Mouse (Mus musculus): Measurements from ENCODE around the gene Bank1. TPM values are rescaled to one million over a fixed set of nuclear protein-coding genes. Genes with fewer than 3 reads are reported as not detected.
A peak's percentile ranks its signal among the peaks of the same experiment; 100 is the strongest.

Gene Bank1
- polyA plus RNA-seq, 1 experiment: 1.2 TPM

DNA sequence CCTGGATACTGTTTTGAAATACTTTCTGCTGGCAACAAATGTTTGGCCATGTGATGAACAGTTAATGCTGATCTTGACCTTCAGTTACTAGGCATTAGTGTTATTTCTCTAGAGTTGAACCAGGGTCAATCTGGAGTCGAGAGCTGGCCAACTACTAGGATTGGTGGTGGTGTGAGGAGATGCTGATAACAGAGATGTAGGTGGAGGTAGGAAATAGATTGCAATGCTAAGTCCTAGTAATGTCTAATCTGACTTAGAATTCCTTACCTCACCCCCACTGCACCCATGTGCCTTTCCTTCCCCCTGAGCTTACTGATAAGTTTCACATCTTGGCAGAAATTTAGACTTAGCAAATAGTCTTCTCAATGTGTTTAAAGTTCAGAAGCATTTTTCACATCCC is 240.8 kb downstream of the Bank1 start:
- WGBS: 60% methylated on average over 1 of the region's 1 CpGs
- Histone ChIP-seq H3K4me3 (ENCODE audit: insufficient read depth, low read depth, low read length) (no peak overlapping the region), H3K27me3 (replicated peaks; ENCODE audit: control insufficient read depth, insufficient read depth, low read length) (no peaks in the 10 kb centered on the region), H3K4me1 (ENCODE audit: control insufficient read depth, insufficient read depth, low read length) (no peaks in the 10 kb centered on the region), H3K27ac (ENCODE audit: insufficient read depth, low read depth, low read length) (no peak overlapping the region), H3K36me3 (ENCODE audit: control insufficient read depth, insufficient read depth, low read length) (no peaks in the 10 kb centered on the region)
- DNase-seq: no peak
- TF ChIP-seq CTCF (conservative IDR thresholded peaks at IDR 0.05; ENCODE audit: insufficient read depth, insufficient read length, low read depth, low read length) (no peak), POLR2A (IDR thresholded peaks at IDR 0.05; ENCODE audit: low read depth, low read length) (no peak)

DNA sequence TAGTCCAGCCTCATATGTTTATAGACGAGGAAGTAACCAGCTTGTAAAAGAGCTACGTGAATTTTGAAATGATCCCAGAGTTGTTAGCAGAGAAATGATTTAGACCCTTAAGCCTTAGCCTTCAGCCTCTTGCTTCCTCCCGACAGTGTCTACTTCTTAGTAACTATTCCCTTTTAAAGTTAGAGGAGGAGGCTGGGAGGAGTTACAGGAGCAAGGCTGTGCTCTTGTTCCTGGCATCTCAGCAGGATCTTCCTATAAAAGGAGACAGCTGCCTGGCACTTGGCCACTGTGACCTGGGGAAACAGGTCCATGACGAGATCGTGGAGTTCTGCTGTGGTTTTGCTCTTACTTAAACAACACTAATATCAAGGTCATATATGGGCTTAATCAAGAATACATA is 241.8 kb downstream of the Bank1 start:
- no peaks in the 10 kb centered on the region for H3K27me3 ChIP-seq (replicated peaks; ENCODE audit: control insufficient read depth, insufficient read depth, low read length)
- 38% methylated on average over 5 of the region's 5 CpGs for WGBS

DNA sequence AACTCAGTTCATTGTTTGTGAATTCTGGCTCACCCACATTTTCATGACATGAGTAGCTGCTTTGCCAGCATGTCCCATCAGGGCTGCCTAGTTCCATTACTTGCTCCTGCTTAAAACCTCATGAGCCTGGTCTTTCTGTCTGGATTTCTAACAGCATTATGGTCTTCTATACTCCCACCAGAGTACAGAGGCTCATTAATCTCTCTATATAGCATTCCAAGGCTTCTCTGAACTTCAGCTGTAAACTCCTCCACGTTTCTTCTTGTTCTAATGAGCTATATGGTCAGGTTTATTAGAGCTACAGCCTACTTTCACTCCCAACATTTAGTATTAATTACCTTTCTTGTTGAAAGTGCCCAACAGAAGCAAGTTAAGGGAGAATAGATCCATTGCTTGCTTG is 244.6 kb downstream of the Bank1 start:
- Histone ChIP-seq H3K4me1 (ENCODE audit: control insufficient read depth, insufficient read depth, low read length) (no peaks in the 10 kb centered on the region), H3K36me3 (ENCODE audit: control insufficient read depth, insufficient read depth, low read length) (no peaks in the 10 kb centered on the region), H3K27ac (ENCODE audit: insufficient read depth, low read depth, low read length) (no peak overlapping the region), H3K4me3 (ENCODE audit: insufficient read depth, low read depth, low read length) (no peak overlapping the region), H3K27me3 (replicated peaks; ENCODE audit: control insufficient read depth, insufficient read depth, low read length) (no peaks in the 10 kb centered on the region)
- TF ChIP-seq POLR2A (IDR thresholded peaks at IDR 0.05; ENCODE audit: low read depth, low read length) (no peak), CTCF (conservative IDR thresholded peaks at IDR 0.05; ENCODE audit: insufficient read depth, insufficient read length, low read depth, low read length) (no peak)
- DNase-seq: no peak
- 44% methylated on average over 1 of the region's 1 CpGs for WGBS

More for the DNA sequence above, 241.8 kb downstream of the Bank1 start:
- Histone ChIP-seq H3K36me3 (ENCODE audit: control insufficient read depth, insufficient read depth, low read length) (no peaks in the 10 kb centered on the region), H3K27ac (ENCODE audit: insufficient read depth, low read depth, low read length) (no peak overlapping the region), H3K4me3 (ENCODE audit: insufficient read depth, low read depth, low read length) (no peak overlapping the region), H3K4me1 (ENCODE audit: control insufficient read depth, insufficient read depth, low read length) (no peaks in the 10 kb centered on the region)
- TF ChIP-seq CTCF (conservative IDR thresholded peaks at IDR 0.05; ENCODE audit: insufficient read depth, insufficient read length, low read depth, low read length): no peak
- DNase-seq: peak; percentile 52

DNA sequence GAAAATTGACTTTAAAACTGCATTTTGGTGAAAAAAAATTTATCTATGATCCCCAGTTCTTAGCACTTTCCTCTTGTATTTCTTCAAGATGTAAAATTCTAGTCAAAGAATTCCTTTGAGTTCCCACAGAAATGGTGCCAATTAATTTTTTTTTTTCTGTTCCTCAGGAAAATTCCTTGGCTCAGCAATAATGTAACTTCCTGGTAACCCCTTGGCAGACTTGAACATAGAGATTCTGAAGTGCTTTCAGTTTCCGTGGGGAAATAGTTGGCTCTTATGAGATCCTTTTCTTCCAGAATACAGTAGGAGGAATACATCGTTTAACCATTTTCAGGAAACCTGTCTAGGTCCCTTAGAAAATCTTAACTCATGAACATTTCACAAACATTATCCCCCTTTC is 247.3 kb downstream of the Bank1 start:
- Histone ChIP-seq H3K36me3 (ENCODE audit: control insufficient read depth, insufficient read depth, low read length) (no peaks in the 10 kb centered on the region), H3K27ac (ENCODE audit: insufficient read depth, low read depth, low read length) (no peak overlapping the region), H3K4me3 (ENCODE audit: insufficient read depth, low read depth, low read length) (no peak overlapping the region), H3K27me3 (replicated peaks; ENCODE audit: control insufficient read depth, insufficient read depth, low read length) (no peaks in the 10 kb centered on the region), H3K4me1 (ENCODE audit: control insufficient read depth, insufficient read depth, low read length) (no peaks in the 10 kb centered on the region)
- TF ChIP-seq CTCF (conservative IDR thresholded peaks at IDR 0.05; ENCODE audit: insufficient read depth, insufficient read length, low read depth, low read length) (no peak), POLR2A (IDR thresholded peaks at IDR 0.05; ENCODE audit: low read depth, low read length) (no peak)
- peak; percentile 47 for DNase-seq
- WGBS: 55% methylated on average over 2 of the region's 2 CpGs

DNA sequence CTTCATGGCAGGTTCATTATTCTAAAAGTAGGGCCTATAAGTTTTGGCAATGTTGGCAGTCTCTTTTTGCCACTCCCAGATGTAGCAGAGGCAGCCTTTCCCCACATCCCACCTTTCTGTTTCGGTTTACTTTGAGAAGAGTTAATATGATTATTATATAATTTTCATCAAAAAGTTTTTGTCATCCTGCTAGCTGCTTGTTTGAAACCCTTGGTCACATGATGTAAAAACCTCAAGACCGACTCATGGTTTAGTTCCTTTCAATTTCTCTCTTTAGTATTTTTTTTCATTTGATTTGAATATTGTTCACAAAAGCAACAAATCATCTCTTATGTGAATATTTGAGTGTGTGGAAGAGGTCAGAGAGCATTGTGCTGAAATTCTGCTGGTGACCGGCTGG is 255.5 kb downstream of the Bank1 start:
- no peaks in the 10 kb centered on the region for H3K27me3 ChIP-seq (replicated peaks; ENCODE audit: control insufficient read depth, insufficient read depth, low read length)
- no peaks in the 10 kb centered on the region for H3K36me3 ChIP-seq (ENCODE audit: control insufficient read depth, insufficient read depth, low read length)
- no peak for DNase-seq
- no peaks in the 10 kb centered on the region for H3K4me1 ChIP-seq (ENCODE audit: control insufficient read depth, insufficient read depth, low read length)
- H3K27ac ChIP-seq (ENCODE audit: insufficient read depth, low read depth, low read length): no peak overlapping the region
- 82% methylated on average over 3 of the region's 3 CpGs for WGBS
- H3K4me3 ChIP-seq (ENCODE audit: insufficient read depth, low read depth, low read length): no peak overlapping the region
- TF ChIP-seq CTCF (conservative IDR thresholded peaks at IDR 0.05; ENCODE audit: insufficient read depth, insufficient read length, low read depth, low read length) (no peak), POLR2A (IDR thresholded peaks at IDR 0.05; ENCODE audit: low read depth, low read length) (no peak)

DNA sequence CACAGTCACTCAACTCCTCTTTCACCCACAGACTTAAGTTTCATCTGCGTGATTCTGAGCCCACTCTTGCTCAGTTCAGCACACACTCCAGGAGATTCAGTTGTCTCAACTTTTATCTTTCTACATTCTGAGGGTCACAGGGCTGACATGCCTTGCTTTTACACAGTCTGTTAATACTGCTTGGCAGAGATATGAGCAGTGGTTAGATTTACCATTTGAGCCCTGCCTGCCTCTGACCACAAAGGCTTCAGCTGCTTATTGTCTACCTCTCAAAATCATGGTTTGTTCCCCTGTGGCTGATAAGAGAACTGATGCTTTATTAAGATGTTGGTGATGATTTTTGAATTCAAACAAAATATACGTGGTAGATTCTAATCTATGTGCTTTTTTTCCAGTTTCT is 264.0 kb downstream of the Bank1 start:
- Histone ChIP-seq H3K4me3 (ENCODE audit: insufficient read depth, low read depth, low read length) (no peak overlapping the region), H3K36me3 (ENCODE audit: control insufficient read depth, insufficient read depth, low read length) (no peaks in the 10 kb centered on the region), H3K4me1 (ENCODE audit: control insufficient read depth, insufficient read depth, low read length) (no peaks in the 10 kb centered on the region), H3K27me3 (replicated peaks; ENCODE audit: control insufficient read depth, insufficient read depth, low read length) (no peaks in the 10 kb centered on the region), H3K27ac (ENCODE audit: insufficient read depth, low read depth, low read length) (no peak overlapping the region)
- no peak for DNase-seq
- TF ChIP-seq CTCF (conservative IDR thresholded peaks at IDR 0.05; ENCODE audit: insufficient read depth, insufficient read length, low read depth, low read length) (no peak), POLR2A (IDR thresholded peaks at IDR 0.05; ENCODE audit: low read depth, low read length) (no peak)
- WGBS: 84% methylated on average over 2 of the region's 2 CpGs

DNA sequence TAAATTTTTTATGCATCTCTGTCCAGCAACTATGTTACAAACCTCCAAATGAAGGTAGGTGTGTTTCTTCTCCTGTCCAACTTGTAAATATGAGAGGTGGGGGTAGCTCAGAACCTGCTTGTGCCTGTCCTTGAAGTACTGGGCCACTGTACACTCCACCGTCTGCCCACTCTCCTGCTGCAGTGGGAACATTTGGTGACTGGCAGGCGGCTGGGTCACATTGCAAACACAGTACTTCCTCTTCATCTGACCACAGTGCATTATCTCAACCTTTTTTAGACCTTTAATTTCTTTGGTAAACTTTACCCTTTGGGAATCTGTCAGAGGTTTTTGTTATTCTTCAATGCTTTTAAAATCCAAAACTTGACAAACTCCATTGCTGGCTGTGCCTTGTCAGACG is 275.2 kb downstream of the Bank1 start:
- Histone ChIP-seq H3K36me3 (ENCODE audit: control insufficient read depth, insufficient read depth, low read length) (no peaks in the 10 kb centered on the region), H3K4me1 (ENCODE audit: control insufficient read depth, insufficient read depth, low read length) (peaks cover 2% of the 10 kb centered on the region; the same call in 1 of the 2 replicates), H3K27me3 (replicated peaks; ENCODE audit: control insufficient read depth, insufficient read depth, low read length) (no peaks in the 10 kb centered on the region), H3K4me3 (ENCODE audit: insufficient read depth, low read depth, low read length) (no peak overlapping the region), H3K27ac (ENCODE audit: insufficient read depth, low read depth, low read length) (no peak overlapping the region)
- no peak for DNase-seq
- no peak for TF ChIP-seq CTCF (conservative IDR thresholded peaks at IDR 0.05; ENCODE audit: insufficient read depth, insufficient read length, low read depth, low read length)
- TF ChIP-seq POLR2A (IDR thresholded peaks at IDR 0.05; ENCODE audit: low read depth, low read length): no peak
- 82% methylated on average over 3 of the region's 3 CpGs for WGBS

DNA sequence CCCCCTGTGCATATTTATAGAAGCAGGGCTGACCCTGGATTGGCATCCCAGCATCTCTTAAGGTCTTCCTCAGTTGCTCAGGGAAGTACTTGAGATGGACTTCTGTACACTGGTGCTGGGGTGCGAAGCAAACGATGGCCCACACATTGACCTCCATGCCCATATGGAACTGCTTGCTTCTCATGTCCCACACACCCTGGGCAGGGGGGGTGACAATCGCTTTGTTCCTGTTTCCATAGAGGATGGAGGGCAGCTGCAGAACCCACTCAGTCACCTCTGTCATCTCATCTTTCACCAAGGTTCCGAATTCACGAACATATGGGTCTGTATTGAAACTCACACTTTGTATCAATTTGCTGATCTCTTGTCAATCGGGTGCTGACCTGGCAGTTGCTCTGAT is 275.7 kb downstream of the Bank1 start:
- Histone ChIP-seq H3K4me1 (ENCODE audit: control insufficient read depth, insufficient read depth, low read length) (peaks cover 2% of the 10 kb centered on the region; the same call in 1 of the 2 replicates), H3K27ac (ENCODE audit: insufficient read depth, low read depth, low read length) (no peak overlapping the region), H3K27me3 (replicated peaks; ENCODE audit: control insufficient read depth, insufficient read depth, low read length) (no peaks in the 10 kb centered on the region), H3K36me3 (ENCODE audit: control insufficient read depth, insufficient read depth, low read length) (no peaks in the 10 kb centered on the region), H3K4me3 (ENCODE audit: insufficient read depth, low read depth, low read length) (no peak overlapping the region)
- no peak for DNase-seq
- 91% methylated on average over 6 of the region's 6 CpGs for WGBS
- no peak for TF ChIP-seq CTCF (conservative IDR thresholded peaks at IDR 0.05; ENCODE audit: insufficient read depth, insufficient read length, low read depth, low read length)
- no peak for TF ChIP-seq POLR2A (IDR thresholded peaks at IDR 0.05; ENCODE audit: low read depth, low read length)

Data from kidney, adult 2 months (tissue).